Mouse (Mus musculus): ENCODE results near the gene Sap18b. TPM values are rescaled to one million over a fixed set of nuclear protein-coding genes. Genes with fewer than 3 reads are reported as not detected.

Gene Sap18b
- polyA plus RNA-seq, 1 experiment from 2014 or later, result 369 TPM

GRCm38 (mm10) chr8:95810184-95810591 lies 15.0 kb upstream of the Sap18b start:
- no peak overlapping the region for H3K4me2 ChIP-seq (ENCODE audit: low read length)
- H3K27ac ChIP-seq (ENCODE audit: low read depth), result no peak overlapping the region
- ATAC-seq (replicated peaks; ENCODE audit: low FRiP score, low TSS enrichment, low read depth) (no peak), DNase-seq (ENCODE audit: low spot score) (no peak)
- no peak overlapping the region for H3K9ac ChIP-seq (ENCODE audit: low read length)
- no peak overlapping the region for H3K4me3 ChIP-seq (ENCODE audit: low read depth, low read length)
- WGBS, result 55% methylated on average over 3 of the region's 3 CpGs
- H3K27me3 ChIP-seq (replicated peaks; ENCODE audit: control insufficient read depth, insufficient read depth, low read length), result no peaks in the 10 kb centered on the region
- H3K36me3 ChIP-seq (ENCODE audit: control insufficient read depth, insufficient read depth, low read length), result peaks cover 3% of the 10 kb centered on the region; the same call in 1 of the 2 replicates
- H3K9me3 ChIP-seq (ENCODE audit: control insufficient read depth, low read length), result no peaks in the 10 kb centered on the region
- peaks cover 8% of the 10 kb centered on the region for H3K4me1 ChIP-seq (replicated peaks; ENCODE audit: control insufficient read depth, insufficient read depth, low read length)

- no peak overlapping the region for H3K9ac ChIP-seq (ENCODE audit: low read length)
- no peaks in the 10 kb centered on the region for H3K27me3 ChIP-seq (replicated peaks; ENCODE audit: control insufficient read depth, insufficient read depth, low read length)
- no peak overlapping the region for H3K4me2 ChIP-seq (ENCODE audit: low read length)
- H3K27ac ChIP-seq (ENCODE audit: low read depth), result no peak overlapping the region
- no peak overlapping the region for H3K4me3 ChIP-seq (ENCODE audit: low read depth, low read length)
- no peaks in the 10 kb centered on the region for H3K36me3 ChIP-seq (ENCODE audit: control insufficient read depth, insufficient read depth, low read length)
- DNase-seq (ENCODE audit: low spot score) (no peak), ATAC-seq (replicated peaks; ENCODE audit: low FRiP score, low TSS enrichment, low read depth) (peak; percentile 86)
- WGBS, result 30% methylated on average over 6 of the region's 6 CpGs
- no peaks in the 10 kb centered on the region for H3K4me1 ChIP-seq (replicated peaks; ENCODE audit: control insufficient read depth, insufficient read depth, low read length)
- no peaks in the 10 kb centered on the region for H3K9me3 ChIP-seq (ENCODE audit: control insufficient read depth, low read length)
Measured at GRCm38 (mm10) chr8:95816044-95816708, 9.0 kb upstream of the Sap18b start.

- Histone ChIP-seq H3K4me2 (ENCODE audit: low read length) (no peak overlapping the region), H3K27ac (ENCODE audit: low read depth) (no peak overlapping the region), H3K4me1 (replicated peaks; ENCODE audit: control insufficient read depth, insufficient read depth, low read length) (no peaks in the 10 kb centered on the region), H3K9ac (ENCODE audit: low read length) (no peak overlapping the region), H3K9me3 (ENCODE audit: control insufficient read depth, low read length) (no peaks in the 10 kb centered on the region), H3K36me3 (ENCODE audit: control insufficient read depth, insufficient read depth, low read length) (no peaks in the 10 kb centered on the region), H3K4me3 (ENCODE audit: low read depth, low read length) (no peak overlapping the region), H3K27me3 (replicated peaks; ENCODE audit: control insufficient read depth, insufficient read depth, low read length) (no peaks in the 10 kb centered on the region)
- DNase-seq (ENCODE audit: low spot score) (no peak), ATAC-seq (replicated peaks; ENCODE audit: low FRiP score, low TSS enrichment, low read depth) (no peak)
- WGBS, result 59% methylated on average over 3 of the region's 3 CpGs
Measured at GRCm38 (mm10) chr8:95817597-95817996, 7.5 kb upstream of the Sap18b start.

- no peak for DNase-seq (ENCODE audit: low spot score)
- Histone ChIP-seq H3K27ac (ENCODE audit: low read depth) (no peak overlapping the region), H3K4me3 (ENCODE audit: low read depth, low read length) (no peak overlapping the region), H3K4me1 (replicated peaks; ENCODE audit: control insufficient read depth, insufficient read depth, low read length) (no peaks in the 10 kb centered on the region), H3K9me3 (ENCODE audit: control insufficient read depth, low read length) (no peaks in the 10 kb centered on the region), H3K36me3 (ENCODE audit: control insufficient read depth, insufficient read depth, low read length) (no peaks in the 10 kb centered on the region), H3K27me3 (replicated peaks; ENCODE audit: control insufficient read depth, insufficient read depth, low read length) (no peaks in the 10 kb centered on the region), H3K9ac (ENCODE audit: low read length) (no peak overlapping the region), H3K4me2 (ENCODE audit: low read length) (no peak overlapping the region)
- 68% methylated on average over 1 of the region's 1 CpGs for WGBS
- ATAC-seq (replicated peaks; ENCODE audit: low FRiP score, low TSS enrichment, low read depth), result no peak
Measured at GRCm38 (mm10) chr8:95818211-95818610, 6.9 kb upstream of the Sap18b start.

GRCm38 (mm10) chr8:95821266-95821665 lies 3.9 kb upstream of the Sap18b start:
- 69% methylated on average over 6 of the region's 6 CpGs for whole genome bisulfite sequencing
- ATAC-seq (replicated peaks; ENCODE audit: low FRiP score, low TSS enrichment, low read depth) (no peak), DNase-seq (ENCODE audit: low spot score) (no peak)
- H3K4me2 ChIP-seq (ENCODE audit: low read length), result no peak overlapping the region
- no peaks in the 10 kb centered on the region for H3K27me3 ChIP-seq (replicated peaks; ENCODE audit: control insufficient read depth, insufficient read depth, low read length)
- no peak overlapping the region for H3K27ac ChIP-seq (ENCODE audit: low read depth)
- no peaks in the 10 kb centered on the region for H3K36me3 ChIP-seq (ENCODE audit: control insufficient read depth, insufficient read depth, low read length)
- H3K9ac ChIP-seq (ENCODE audit: low read length), result no peak overlapping the region
- no peaks in the 10 kb centered on the region for H3K4me1 ChIP-seq (replicated peaks; ENCODE audit: control insufficient read depth, insufficient read depth, low read length)
- H3K4me3 ChIP-seq (ENCODE audit: low read depth, low read length), result no peak overlapping the region
- H3K9me3 ChIP-seq (ENCODE audit: control insufficient read depth, low read length), result no peaks in the 10 kb centered on the region

- DNase-seq (ENCODE audit: low spot score), result no peak
- 89% methylated on average over 5 of the region's 5 CpGs for WGBS
- no peak for ATAC-seq (replicated peaks; ENCODE audit: low FRiP score, low TSS enrichment, low read depth)
- Histone ChIP-seq H3K27me3 (replicated peaks; ENCODE audit: control insufficient read depth, insufficient read depth, low read length) (no peaks in the 10 kb centered on the region), H3K4me1 (replicated peaks; ENCODE audit: control insufficient read depth, insufficient read depth, low read length) (no peaks in the 10 kb centered on the region), H3K27ac (ENCODE audit: low read depth) (no peak overlapping the region), H3K4me3 (ENCODE audit: low read depth, low read length) (no peak overlapping the region), H3K9me3 (ENCODE audit: control insufficient read depth, low read length) (no peaks in the 10 kb centered on the region), H3K9ac (ENCODE audit: low read length) (no peak overlapping the region), H3K36me3 (ENCODE audit: control insufficient read depth, insufficient read depth, low read length) (no peaks in the 10 kb centered on the region), H3K4me2 (ENCODE audit: low read length) (no peak overlapping the region)
Measured at GRCm38 (mm10) chr8:95822096-95822495, 3.0 kb upstream of the Sap18b start.

GRCm38 (mm10) chr8:95822699-95823098 lies 2.4 kb upstream of the Sap18b start:
- H3K9me3 ChIP-seq (ENCODE audit: control insufficient read depth, low read length), result no peaks in the 10 kb centered on the region
- no peaks in the 10 kb centered on the region for H3K36me3 ChIP-seq (ENCODE audit: control insufficient read depth, insufficient read depth, low read length)
- no peak for DNase-seq (ENCODE audit: low spot score)
- no peaks in the 10 kb centered on the region for H3K27me3 ChIP-seq (replicated peaks; ENCODE audit: control insufficient read depth, insufficient read depth, low read length)
- no peak for ATAC-seq (replicated peaks; ENCODE audit: low FRiP score, low TSS enrichment, low read depth)
- no peak overlapping the region for H3K27ac ChIP-seq (ENCODE audit: low read depth)
- WGBS, result 59% methylated on average over 3 of the region's 3 CpGs
- H3K4me2 ChIP-seq (ENCODE audit: low read length), result no peak overlapping the region
- no peaks in the 10 kb centered on the region for H3K4me1 ChIP-seq (replicated peaks; ENCODE audit: control insufficient read depth, insufficient read depth, low read length)
- H3K4me3 ChIP-seq (ENCODE audit: low read depth, low read length), result no peak overlapping the region
- no peak overlapping the region for H3K9ac ChIP-seq (ENCODE audit: low read length)

- Histone ChIP-seq H3K9ac (ENCODE audit: low read length) (no peak overlapping the region), H3K27ac (ENCODE audit: low read depth) (no peak overlapping the region), H3K4me2 (ENCODE audit: low read length) (no peak overlapping the region), H3K27me3 (replicated peaks; ENCODE audit: control insufficient read depth, insufficient read depth, low read length) (no peaks in the 10 kb centered on the region), H3K4me3 (ENCODE audit: low read depth, low read length) (no peak overlapping the region), H3K4me1 (replicated peaks; ENCODE audit: control insufficient read depth, insufficient read depth, low read length) (peaks cover 6% of the 10 kb centered on the region; the same call in 1 of the 2 replicates), H3K9me3 (ENCODE audit: control insufficient read depth, low read length) (no peaks in the 10 kb centered on the region), H3K36me3 (ENCODE audit: control insufficient read depth, insufficient read depth, low read length) (no peaks in the 10 kb centered on the region)
- ATAC-seq (replicated peaks; ENCODE audit: low FRiP score, low TSS enrichment, low read depth) (no peak), DNase-seq (ENCODE audit: low spot score) (no peak)
- 78% methylated on average over 3 of the region's 3 CpGs for WGBS
Measured at GRCm38 (mm10) chr8:95830144-95830543, 5.0 kb downstream of the Sap18b start.
